Mouse (Mus musculus): ENCODE data around the gene Rassf8.

Rassf8 gene

DNA sequence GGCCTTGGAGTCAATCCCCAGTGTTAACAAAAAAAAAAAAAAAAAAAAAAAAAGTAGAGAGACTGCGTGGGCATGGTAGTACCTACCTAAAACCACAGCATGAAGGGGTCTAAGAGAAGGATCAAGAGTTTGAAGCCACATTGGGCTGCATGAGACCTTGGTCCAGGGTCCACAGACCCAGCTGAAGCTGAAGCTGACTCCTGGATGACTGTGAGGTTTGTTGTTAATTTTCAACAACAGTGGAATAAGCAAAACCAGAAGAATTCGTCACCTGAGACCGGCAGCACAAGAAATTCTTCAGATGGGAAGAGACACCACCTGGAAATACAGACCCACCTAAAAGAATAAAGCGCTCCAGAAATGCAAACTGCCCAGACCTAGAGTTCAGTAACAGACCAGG is 79.8 kb downstream of the Rassf8 start:
- no peak for DNase-seq

DNA sequence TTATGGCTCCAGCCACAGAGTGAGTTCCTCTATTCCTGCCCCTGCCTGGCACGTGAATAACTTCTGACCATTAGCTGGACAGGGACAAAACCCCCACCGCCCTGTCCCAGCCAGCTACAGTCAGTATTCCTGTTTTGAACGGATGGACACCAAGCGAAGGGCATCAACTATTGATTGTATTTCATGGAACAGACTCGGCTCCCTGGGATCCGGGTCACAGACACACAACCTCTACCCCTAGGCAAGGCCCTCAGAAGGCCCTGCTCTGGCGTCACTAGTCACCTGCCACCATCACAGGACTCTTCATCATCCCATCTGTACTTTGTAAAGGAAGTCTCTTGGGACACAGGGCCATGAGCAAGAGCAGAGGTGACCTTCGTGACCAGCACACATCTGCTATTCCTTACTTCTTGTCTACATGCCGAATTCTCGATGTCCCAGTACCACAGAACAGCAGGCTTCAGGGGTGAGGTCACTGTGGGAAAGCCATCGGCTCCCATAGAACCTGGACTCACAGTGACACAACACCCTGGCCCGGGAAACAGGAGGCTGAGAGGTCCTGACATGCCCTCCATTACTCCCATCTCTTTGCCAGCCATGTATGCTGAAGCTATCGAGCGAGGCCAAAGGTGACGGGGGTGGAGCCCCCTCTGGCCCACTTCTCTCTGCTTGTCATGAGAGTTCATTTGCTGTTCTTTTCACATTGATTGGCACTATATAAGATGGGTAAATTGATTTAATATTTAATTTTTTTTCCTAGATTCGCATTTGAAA is 82.7 kb downstream of the Rassf8 start:
- DNase-seq = no peak

DNA sequence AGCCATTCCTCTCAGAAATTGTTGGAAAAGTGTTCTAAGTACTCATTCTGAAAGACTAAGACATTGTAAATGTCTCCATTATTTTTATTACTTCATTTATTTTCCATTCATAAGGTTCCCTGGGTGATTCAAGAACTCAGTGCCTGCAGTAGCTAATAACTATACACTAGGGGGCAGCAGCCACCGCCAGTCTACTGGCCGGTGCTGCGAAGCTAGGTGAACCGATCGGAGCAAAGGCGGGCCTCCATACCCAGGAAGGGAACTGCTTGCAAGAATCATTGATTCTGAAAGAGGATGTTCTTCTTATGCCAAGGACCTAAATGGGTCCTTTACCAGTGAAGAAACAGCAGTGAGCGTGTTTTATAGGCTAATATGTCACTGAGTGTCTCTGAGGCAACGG is 83.6 kb downstream of the Rassf8 start:
- DNase-seq = peak; percentile 26 to 37

DNA sequence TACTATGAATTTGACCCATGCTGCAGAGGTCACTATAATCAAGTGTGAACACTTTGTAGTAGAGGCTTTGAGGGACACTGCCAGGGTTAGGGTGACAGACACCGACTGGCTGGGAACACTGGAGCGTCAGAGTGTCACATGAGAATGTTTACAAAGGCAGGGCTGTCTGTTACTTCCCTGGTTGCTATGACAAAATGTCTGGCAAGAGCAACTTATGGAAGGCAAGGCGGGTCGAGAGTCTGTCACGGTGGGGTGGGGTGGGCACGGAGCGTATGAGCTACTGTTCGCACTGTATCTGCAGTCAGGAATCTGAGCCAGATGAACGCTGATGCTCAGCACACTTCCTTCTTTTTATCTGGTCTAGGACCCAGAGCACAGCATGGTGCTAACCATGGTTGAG is 84.1 kb downstream of the Rassf8 start:
- no peak for DNase-seq

DNA sequence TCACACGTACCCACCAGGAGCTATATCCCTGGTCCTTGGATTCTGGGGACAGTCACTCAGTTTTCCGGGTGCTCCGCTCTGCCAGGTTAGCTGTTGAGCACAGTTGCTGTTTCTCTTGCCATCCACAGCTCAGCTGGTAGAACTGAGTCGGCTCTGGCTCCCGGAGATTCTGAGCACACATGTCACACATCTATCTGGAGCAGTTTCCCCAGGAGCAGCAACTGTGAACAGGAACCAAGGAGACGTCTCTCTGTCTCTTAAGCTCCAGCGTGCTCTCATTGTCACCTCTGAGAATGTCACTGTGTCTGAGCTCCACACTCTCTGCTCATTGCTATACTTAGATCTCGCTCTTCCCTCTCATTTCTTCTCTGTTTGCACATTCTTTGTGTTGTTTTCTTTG is 86.4 kb downstream of the Rassf8 start:
- no peak for DNase-seq

DNA sequence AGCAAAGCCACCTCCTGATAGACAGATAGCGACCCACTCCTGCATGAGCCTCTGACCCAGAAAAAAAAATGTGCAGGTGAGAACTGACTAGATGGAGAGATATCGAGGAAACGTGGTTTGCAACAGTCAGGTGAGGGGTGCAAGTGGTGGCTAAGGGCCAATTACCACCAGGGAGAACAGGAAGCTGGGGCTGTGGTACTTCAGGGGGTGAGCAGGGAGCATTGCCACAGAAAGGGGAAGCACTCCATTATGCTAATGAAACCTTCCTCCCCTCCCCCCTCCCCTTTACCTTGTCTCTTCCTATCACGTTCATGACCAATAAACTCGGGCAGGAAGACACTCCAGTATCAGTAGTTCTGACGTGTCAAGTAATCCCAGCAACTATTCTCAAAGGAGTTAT is 88.8 kb downstream of the Rassf8 start:
- DNase-seq = no peak

DNA sequence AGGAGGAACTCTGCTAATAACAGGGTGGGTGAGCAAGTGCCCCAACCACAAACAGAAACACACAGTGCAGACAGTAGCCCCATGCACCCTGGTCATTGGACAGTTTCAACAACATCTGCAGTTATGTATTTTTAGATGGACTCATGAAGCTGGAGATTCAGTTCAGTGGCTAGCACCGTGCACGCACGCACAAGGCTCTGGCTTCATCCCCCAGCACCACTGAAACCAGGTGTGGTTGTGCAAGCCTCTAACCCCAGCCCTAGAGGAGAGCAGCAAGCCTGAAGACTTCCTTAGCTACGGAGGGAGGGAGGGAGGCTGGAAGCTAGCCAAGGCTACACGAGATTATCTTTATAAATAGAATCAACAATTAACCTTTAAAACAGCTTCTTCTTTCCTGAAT is 99.1 kb downstream of the Rassf8 start:
- DNase-seq = no peak

DNA sequence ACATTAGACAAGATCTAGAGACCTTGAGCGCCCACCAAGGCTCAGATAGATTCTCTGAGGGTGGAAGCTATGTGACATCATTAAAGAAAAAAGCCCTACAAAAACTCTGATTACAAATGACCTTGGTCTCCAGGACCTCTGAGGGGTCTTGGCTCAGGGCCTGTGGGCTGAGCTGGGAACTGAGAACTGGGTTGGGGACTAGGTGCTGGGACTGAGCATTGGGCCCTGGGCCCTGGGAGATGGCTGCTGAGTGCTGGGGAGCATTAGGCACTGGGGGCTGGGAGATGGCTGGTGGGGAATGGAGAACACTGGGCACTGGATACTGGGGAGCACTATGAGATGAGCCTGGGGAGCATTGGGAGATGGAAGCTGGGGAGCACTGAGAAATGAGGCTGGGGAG is 99.5 kb downstream of the Rassf8 start:
- DNase-seq = no peak

DNA sequence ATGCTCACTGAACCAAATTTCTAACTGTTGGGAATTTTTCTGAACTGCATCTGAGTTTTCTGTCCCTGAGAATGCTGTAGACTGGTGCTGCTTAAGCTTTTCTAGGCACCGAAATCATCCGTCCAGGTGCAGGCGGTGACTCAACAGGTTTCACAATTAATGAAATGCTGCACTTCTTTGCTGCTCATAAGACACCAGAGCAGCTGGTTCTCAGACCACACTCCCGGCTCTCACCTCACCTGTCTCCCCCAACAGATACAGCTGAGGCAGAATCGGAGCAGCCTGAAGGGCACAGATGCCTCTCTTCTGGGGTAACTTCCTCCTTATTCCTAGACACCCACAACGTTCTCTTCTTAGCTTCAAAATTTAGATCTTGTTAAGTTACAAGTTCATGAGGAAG is 100.4 kb downstream of the Rassf8 start:
- no peak for DNase-seq

DNA sequence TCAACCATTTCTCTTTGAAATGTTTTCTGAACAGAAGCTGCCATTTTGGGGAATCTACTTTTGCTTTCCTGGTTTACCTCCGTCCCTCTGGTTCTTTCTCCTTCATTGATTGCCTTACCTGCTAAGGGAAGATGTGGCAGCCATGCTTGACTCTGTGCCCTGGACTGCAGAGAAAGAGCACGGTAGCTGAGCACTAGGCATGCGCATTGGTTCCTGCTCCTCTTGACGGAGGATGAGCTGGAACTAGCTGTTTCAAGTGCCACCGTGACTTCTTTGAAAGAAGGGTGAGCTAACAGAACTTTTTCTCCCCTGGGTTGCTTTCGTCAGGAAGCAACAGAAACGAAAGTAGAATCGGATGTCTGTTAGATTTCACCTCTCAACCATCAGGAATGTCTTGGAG is 101.1 kb downstream of the Rassf8 start:
- DNase-seq = no peak

DNA sequence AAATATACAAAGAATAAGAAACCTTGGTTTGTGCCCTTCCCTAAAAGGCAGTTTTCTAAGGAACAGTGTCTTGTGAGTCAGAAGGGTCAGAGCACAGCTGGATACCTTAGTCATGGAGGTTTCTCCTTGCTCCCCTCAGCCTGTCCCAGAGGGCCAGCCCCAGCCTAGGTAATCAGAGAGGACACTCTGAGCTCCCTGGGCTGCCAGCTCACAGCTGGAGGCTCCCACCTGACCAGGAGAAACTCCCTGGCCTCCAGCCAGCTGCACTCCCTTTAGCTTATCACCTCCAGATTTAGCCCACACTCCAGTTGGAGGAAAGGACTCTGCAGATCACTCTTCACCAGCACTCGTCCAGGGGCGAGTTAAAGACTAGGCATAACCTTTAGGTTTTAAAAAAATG is 104.2 kb downstream of the Rassf8 start:
- DNase-seq = no peak

DNA sequence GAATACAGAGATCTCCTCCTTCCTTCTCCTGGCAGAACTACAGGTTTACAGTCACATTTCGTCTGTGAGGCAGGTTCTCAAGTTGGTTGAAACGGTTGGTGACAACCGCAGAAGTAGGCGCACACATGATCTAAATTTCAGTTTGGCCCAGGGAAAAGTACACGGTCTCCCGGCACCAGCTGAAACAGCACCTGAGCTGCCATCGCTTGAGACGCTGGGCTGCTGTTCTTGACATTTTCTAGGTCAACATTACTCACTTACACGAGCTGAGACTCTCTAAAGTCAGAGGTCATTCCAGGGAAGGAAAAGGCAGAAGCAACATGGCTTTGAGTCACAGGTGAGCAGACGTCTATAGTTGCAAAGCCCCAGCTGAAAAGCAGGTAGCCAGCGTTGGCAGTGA is 105.4 kb downstream of the Rassf8 start:
- no peak for DNase-seq

DNA sequence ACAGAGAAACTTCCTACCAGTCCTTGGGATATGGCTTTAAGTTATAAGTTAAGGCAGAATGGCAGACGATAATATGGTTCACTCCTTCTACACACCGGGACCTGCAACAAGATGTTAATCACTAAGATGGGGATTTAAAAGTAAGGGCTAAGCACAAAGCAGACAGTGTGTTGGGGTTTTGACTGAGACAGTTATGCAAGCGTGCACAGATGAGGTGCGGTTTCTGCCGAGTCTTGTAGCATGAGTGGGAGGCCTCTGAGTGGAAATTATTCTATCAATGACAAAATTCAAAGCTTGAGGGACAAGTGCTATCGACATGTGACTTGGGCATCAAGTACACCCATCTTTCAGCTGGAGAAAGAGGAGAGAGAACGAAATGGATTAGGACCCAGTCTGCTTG is 106.2 kb downstream of the Rassf8 start:
- no peak for DNase-seq

DNA sequence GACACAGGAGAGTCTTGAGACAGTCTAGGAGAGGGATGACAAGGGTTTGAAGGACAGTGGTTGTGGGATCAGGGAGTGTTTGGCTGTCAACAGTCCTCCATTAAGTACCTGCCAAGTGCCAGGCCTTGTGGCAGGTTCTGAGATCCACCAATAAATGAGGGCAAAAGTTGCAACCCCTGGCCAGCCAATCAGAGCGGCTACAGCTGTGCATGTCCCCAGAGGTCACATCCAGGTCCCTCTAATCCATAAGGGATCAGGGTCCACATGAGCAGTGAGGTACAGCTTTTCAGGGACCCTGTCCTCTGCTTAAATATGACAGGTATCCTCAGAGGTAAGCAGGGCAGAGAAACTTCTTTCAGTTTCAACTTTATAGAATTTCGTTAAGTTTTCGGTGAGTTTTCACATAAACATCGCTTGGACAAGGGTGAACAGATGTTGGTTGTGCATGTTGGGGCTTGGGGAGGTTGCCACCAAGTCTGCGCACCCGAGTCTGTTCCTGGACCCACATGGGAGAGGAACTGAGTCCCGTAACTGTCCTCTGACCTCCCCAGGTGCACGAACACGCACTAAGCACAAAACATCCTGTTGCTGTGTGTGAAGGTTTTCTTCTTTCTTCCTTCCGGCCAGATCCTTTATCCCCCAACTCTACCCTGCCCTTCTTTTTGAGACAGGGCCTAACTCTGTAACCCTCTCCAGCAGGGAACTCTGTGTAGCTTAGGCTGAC is 107.0 kb downstream of the Rassf8 start:
- DNase-seq = no peak

DNA sequence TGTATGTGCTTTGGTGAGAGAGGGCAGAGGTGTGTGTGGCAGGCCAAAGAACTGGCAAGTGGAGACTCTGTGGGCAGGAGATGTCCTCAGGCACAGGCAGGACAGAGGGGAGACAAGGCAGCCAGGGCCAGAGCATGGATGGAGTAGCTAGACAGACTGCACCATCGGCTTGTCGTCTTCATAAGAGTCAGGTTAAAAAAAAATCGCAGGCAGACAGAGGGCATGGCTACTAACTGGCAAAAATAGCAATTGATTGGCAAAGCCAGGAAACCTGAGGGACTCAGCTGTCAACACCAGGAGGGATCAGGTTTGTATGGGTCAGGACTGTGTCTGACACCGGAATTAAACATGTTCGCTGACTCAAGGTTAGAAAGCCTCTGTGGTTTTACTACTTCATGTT is 108.2 kb downstream of the Rassf8 start:
- no peak for DNase-seq

DNA sequence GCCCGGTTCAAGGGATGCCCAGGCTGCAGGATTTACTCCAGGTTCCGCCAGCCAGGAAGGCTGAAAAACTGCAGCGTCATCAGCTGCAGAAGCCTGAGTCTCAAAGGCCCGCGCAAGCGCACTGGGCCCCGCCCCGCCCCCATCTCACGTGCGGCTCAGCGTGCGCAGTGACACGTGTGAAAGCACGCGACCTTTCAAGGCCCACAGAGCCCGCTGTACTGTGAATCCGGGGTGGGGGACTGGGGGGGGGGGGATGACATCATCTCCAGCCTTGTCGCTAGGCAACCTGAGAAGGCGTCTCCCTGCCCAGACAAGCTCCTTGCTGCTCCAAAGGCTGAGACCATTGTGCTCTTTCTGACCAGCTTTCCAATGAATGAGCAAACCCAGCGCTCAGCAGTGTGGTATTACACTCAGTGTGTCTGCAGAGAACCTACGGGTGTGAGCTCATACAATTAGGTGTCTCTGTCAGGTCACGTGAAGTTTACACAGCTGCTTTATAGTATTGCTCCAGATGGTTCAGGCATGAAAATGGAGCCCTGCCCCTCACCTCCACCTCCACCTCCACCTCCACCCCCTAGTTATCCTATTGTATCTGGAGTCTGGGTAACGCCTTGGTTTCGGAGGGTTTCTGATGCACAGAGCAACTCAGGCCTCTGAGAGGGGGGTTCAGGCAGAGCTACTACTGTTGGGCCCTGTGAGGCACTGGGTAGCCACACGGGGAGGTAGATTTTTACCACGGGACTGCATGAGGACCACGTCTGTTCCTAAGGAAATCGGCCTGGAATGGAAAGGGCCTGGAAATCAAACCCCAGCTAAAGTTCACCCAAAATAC is 109.4 kb downstream of the Rassf8 start:
- DNase-seq = peak; percentile 84 to 89

DNA sequence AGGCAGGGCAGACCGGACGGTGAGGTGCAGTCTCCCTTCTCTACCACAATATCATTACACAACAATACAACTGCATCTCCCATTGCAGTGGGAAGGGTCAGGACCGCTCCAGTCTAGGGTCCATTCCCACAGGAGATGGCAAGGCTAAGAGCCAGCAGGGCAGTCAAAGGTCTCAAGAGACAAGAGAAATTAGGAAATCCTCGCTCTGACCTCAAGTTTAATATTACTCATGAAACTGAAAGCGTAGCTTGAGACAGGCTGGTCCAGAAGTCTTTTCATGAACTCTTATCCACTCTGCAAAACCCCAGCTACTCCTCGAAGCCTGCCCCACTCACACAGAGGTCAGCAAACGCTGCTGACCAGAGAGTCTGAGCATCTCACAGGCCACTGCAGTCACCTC is 110.9 kb downstream of the Rassf8 start:
- DNase-seq = no peak

DNA sequence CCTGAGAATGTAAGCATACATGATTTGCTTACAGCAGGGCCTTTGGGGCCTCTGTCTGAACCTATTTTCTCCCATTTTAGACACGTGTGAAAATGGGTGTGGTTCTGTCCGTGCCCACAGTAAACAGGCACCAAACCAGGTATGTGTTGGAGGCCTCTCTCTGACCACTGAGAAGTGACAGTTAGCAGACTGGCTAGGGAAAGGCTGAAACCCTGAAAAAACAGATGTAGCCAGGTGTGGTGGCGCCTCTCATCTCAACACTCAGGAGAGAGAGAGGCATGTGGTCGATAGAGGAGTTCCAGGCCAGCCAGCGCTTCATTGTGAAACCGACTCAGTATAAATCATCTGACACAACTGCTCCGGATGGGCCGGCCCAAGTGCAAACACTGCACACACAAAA is 111.9 kb downstream of the Rassf8 start:
- DNase-seq = no peak

DNA sequence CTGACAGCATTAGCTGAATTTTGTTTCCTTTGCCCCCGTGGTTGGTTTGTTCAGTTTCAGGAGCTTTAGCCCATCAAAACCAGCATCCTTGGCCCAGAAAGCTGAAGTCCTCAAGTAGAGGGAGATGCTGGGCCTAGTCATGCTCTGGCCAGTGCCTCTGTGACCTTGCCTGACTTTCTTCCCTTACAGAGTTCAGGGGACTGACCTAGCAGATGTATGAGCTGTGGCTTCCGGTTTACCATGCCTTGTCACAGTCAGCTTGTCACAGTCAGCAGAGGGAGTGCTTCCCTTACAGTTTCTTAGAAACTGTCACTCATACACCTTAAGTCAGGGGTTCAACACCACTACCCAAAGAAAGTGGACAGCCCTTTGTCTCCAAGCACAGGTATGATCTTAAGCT is 113.8 kb downstream of the Rassf8 start:
- no peak for DNase-seq

DNA sequence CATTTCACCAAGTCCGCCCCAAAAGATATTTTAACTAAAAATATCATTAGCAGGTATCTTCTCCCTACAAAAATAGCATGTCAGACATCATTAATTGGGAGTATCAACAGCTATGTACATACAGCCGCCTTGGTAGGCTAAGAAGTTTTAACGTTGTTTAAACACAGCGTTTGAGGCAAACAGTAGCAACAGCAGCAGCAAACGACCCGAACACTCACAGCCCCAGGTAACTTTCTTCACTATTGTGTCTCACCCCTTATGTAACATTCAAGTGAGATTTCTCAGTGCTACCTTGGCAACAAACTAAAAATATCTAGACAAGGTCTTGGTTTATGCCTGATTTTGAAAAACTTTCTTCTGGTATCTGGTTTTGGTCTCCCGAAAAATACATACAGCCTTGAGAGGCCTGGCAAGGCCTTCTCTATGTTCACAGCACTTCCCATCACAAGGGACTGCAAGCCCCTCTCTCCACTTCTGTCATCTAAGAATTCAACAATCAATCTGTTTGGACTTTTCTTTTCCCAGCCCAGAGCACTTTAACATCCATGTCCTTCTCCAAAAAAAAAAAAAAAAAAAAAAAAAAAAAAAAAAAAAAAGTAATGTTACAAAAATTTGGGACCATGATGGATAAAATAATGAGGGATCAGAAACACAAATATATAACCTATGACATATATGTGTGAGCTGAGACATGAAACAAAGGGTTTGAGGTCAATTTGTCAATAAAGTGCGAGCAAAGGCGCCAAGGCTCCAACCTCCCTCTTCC is 115.1 kb downstream of the Rassf8 start:
- DNase-seq = no peak

DNA sequence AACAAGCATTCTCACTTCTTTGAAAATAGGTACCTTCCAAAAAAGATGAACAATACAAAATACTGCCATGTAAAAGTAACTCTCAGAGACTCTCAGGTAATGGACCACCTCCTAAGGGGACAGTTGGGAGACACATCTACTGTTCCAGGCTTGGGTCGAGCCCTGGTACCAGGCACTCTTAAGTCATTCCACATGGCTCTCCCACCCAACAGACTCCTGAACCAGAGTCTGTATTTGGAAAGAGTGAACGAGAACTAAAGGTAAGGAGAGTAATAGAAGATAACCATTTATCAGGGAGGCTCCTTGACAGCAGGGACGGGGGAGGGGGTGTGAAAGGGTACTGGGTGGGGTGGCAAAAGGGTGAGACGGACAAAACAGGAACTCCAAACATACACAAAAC is 115.8 kb downstream of the Rassf8 start:
- no peak for DNase-seq

DNA sequence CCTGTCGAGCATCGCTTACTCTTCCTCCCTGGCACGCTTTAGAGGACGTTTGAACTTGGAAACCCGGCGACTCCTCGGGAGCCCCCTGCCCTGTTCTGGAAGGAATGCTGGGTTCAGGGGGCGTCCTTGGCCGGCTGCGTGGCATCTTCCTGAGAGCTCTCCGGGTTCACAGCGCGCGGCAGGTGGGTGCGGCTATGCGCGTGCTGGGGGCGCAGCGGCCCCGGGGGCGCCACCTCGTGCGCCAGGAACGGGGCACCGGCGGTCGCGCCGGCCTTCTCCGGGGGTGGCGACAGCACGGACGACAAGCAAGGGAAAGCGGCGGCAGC is 116.2 kb downstream of the Rassf8 start:
- DNase-seq = no peak

All from thymus, adult 18-20 months (tissue).